Mouse (Mus musculus) megakaryocyte-erythroid progenitor cell, adult 5-6 weeks (primary cell): ENCODE results near the gene Kctd6. TPM values are rescaled to one million over a fixed set of nuclear protein-coding genes. Genes with fewer than 3 reads are reported as not detected.

Experiments
- ATAC-seq: replicated peaks from 2 replicates; pipeline ENCODE4 v1.8.0; 2016; ENCODE audit warnings: mild to moderate bottlenecking, inconsistent platforms; ENCODE audit not compliant: severe bottlenecking, poor library complexity, low FRiP score, low TSS enrichment
- total RNA-seq, 2 experiments: library from RNA; stranded (forward) in 1 of 2; stranded (reverse) in 1 of 2; fragments of 200-1000, 215-1000 nt in 1 of 2; fragments of >200 nt in 1 of 2; fragmentation: Nextera tagmentation in 1 of 2; gene quantifications; 2 replicates each; pipeline ENCODE4 v1.2.3; 2014 to 2017

Kctd6 gene
- total RNA-seq, 2 experiments from 2014 or later = 5.5 to 9.3 TPM

- ATAC-seq = no peak
These were observed 4.0 kb upstream of the Kctd6 start for GRCm38 (mm10) chr14:8209896-8210295.

GRCm38 (mm10) chr14:8212996-8213395 lies 944 bp upstream of the Kctd6 start:
- no peak for ATAC-seq

- ATAC-seq = peak; percentile 16; the same call in 1 of the 2 replicates
These were observed 613 bp downstream of the Kctd6 start for GRCm38 (mm10) chr14:8214299-8215207.

- ATAC-seq = no peak
These were observed 1.4 kb downstream of the Kctd6 start for GRCm38 (mm10) chr14:8215208-8215778.

- no peak for ATAC-seq
These were observed 2.2 kb downstream of the Kctd6 start for GRCm38 (mm10) chr14:8216100-8216499.

- no peak for ATAC-seq
These were observed 4.3 kb downstream of the Kctd6 start for GRCm38 (mm10) chr14:8218238-8218637.

GRCm38 (mm10) chr14:8218730-8219380 lies 4.9 kb downstream of the Kctd6 start:
- ATAC-seq = no peak

- ATAC-seq = no peak
These were observed 5.9 kb downstream of the Kctd6 start for GRCm38 (mm10) chr14:8219876-8220275.

- ATAC-seq = 0 out of 2 replicates have a peak, but pooled peaks have one; percentile 55
These were observed 6.4 kb downstream of the Kctd6 start for GRCm38 (mm10) chr14:8220306-8220705.

GRCm38 (mm10) chr14:8220912-8221311 lies 7.0 kb downstream of the Kctd6 start:
- peak; percentile 60 for ATAC-seq

- no peak for ATAC-seq
These were observed 8.6 kb downstream of the Kctd6 start for GRCm38 (mm10) chr14:8222561-8222960.

GRCm38 (mm10) chr14:8223506-8224293 lies 9.8 kb downstream of the Kctd6 start:
- ATAC-seq = peak; percentile 82

GRCm38 (mm10) chr14:8224805-8225204 lies 10.9 kb downstream of the Kctd6 start:
- ATAC-seq = no peak

- peak; percentile 76 for ATAC-seq
These were observed 15.6 kb downstream of the Kctd6 start for GRCm38 (mm10) chr14:8229367-8230019.

- ATAC-seq = peak; percentile 7; the same call in 1 of the 2 replicates
These were observed 18.4 kb downstream of the Kctd6 start for GRCm38 (mm10) chr14:8232155-8232910.

GRCm38 (mm10) chr14:8233252-8233651 lies 19.3 kb downstream of the Kctd6 start:
- peak; percentile 73 for ATAC-seq

GRCm38 (mm10) chr14:8241816-8242215 lies 27.9 kb downstream of the Kctd6 start:
- ATAC-seq = no peak

GRCm38 (mm10) chr14:8242388-8242920 lies 28.5 kb downstream of the Kctd6 start:
- peak; percentile 71 for ATAC-seq
